Mouse (Mus musculus) embryonic facial prominence, embryonic 10.5 days (tissue): ENCODE measurements at regions not wholly inside any gene's neighbourhood (a gene's known extent, or its start where the extent isn't known, plus 50 kb on each side); places are given as distances from the start of the nearest gene placed in this dataset.

Source experiments
- DNase-seq: peaks from one replicate; pipeline ENCODE4 v3.0.0-alpha.2; 2017; ENCODE audit warnings: low spot score
- H3K27ac ChIP-seq: fragments of 300-500 bp; sonication (generic); replicated peaks from 2 replicates; pipeline ENCODE4 v1.5.1; 2016; ENCODE audit warnings: mild to moderate bottlenecking
- H3K27me3 ChIP-seq: fragments of 300-500 bp; sonication (generic); replicated peaks from 2 replicates; pipeline ENCODE4 v1.6.1; 2016; ENCODE audit warnings: low read depth, mild to moderate bottlenecking; ENCODE audit not compliant: poor library complexity, severe bottlenecking
- H3K36me3 ChIP-seq: fragments of 300-500 bp; sonication (generic); replicated peaks from 2 replicates; pipeline ENCODE4 v1.6.1; 2016; ENCODE audit warnings: mild to moderate bottlenecking, moderate library complexity
- H3K4me1 ChIP-seq: fragments of 300-500 bp; sonication (generic); 2 replicates; pipeline ENCODE4 v1.6.1; 2016
- H3K4me3 ChIP-seq: fragments of 300-500 bp; sonication (generic); 2 replicates; pipeline ENCODE4 v1.5.1; 2016; ENCODE audit warnings: mild to moderate bottlenecking, moderate library complexity
- H3K9me3 ChIP-seq: fragments of 300-500 bp; sonication (generic); 2 replicates; pipeline ENCODE4 v1.6.1; 2016; ENCODE audit warnings: mild to moderate bottlenecking
- WGBS: fragments of 180-500 bp; shearing (Covaris S2); methylation state at CpG from one replicate; pipeline ENCODE4 v1.1.7; 2016; 5-methylcytosine and 5-hydroxymethylcytosine counted together

DNA sequence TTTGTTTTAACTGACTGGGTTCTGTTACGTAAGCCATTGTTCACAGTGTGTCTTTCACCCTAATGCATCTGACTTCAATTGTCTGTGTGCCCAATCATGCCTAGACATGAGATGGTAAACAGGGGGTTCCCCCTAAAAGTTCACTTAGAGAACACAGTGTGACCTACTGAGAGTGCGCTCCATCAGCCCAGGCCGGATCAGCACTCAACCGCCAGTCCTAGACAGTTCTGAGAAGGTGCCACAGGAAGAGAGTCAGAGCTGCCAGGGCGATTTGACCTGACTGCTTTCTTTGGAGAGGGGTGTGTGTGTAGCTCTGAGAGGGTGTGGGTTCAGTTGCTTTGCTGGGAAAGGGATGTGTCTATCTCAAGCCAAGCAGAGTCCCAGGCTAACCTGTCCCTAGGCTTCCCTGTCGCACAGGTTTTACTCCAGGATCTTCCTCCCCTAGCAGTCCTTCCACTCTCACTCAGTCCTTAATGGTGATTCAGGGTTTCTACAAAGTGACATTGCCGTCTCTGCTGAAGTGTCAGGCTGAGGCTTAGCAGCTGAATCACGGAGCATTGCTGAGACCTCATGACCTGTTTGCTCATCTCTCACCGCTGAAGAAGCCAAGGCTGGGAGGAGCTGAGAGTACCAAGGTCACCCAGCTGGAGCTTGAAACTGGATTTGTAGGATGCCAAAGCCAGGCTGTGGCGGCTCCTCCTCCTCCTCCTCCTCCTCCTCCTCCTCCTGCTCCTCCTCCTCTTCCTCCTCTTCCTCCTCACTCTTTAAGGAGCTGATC is 64.8 kb upstream of the Ipo5 start:
- Histone ChIP-seq H3K27me3 (no peaks in the 10 kb centered on the region), H3K36me3 (no peaks in the 10 kb centered on the region), H3K27ac (0 out of 2 replicates have a peak overlapping the region, but pooled peaks have one; percentile 0), H3K4me1 (peaks cover 50% of the 10 kb centered on the region), H3K9me3 (no peaks in the 10 kb centered on the region), H3K4me3 (no peak overlapping the region)
- 67% methylated on average over 10 of the region's 10 CpGs for WGBS
- DNase-seq: no peak

DNA sequence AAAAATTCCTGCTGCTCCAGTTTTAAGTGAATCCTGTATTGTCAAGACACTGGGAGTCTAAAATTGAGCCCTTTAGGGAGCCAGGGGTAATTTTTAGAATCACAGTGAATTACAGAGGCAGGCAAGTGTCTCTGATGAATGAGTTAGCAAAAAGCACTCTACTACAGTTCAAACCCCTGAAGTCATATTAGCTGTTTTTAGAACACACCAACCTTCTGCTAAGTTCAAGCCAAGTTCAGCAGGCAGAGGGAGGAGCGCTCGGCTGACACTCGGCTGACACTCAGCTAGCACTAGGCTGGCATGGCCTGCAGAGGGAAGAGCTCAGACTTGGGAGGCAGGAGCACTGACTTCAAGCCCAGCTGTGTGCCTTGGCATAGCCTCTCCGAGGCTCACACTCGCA is 64.0 kb upstream of the Ipo5 start:
- DNase-seq: no peak
- H3K9me3 ChIP-seq: no peaks in the 10 kb centered on the region
- no peak overlapping the region for H3K27ac ChIP-seq
- WGBS: 79% methylated on average over 5 of the region's 5 CpGs
- H3K36me3 ChIP-seq: no peaks in the 10 kb centered on the region
- H3K4me3 ChIP-seq: no peak overlapping the region
- peaks cover 49% of the 10 kb centered on the region for H3K4me1 ChIP-seq
- no peaks in the 10 kb centered on the region for H3K27me3 ChIP-seq

- Histone ChIP-seq H3K27me3 (no peaks in the 10 kb centered on the region), H3K4me3 (no peak overlapping the region), H3K36me3 (no peaks in the 10 kb centered on the region), H3K9me3 (no peaks in the 10 kb centered on the region), H3K27ac (no peak overlapping the region; the same call in 1 of the 2 replicates), H3K4me1 (peaks cover 44% of the 10 kb centered on the region)
- 71% methylated on average over 11 of the region's 11 CpGs for WGBS
- DNase-seq: no peak
These were observed 62.7 kb upstream of the Ipo5 start for GRCm38 (mm10) chr14:120848083-120848951.

DNA sequence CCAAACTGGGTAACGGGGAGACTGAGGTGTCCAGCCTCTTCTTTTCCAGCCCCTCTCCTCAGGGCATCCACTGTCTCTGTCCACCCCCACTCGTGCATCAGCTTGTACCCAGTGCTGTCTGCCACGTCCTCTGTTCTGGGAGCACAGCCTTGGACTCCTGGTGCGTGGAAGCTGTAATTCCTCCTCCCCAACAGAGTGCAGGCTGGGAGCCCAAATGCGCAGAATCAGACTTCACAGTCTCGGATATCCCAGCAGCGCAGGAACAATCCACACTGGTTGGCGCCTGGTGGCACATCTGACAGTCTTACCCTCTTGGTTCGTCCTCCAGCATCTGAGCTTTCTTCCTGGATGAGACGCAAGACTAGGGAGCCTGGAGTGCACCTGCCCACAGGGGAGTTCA is 61.9 kb upstream of the Ipo5 start:
- 75% methylated on average over 10 of the region's 10 CpGs for WGBS

GRCm38 (mm10) chr14:120853643-120854042 is 57.4 kb upstream of the Ipo5 start:
- Histone ChIP-seq H3K36me3 (no peaks in the 10 kb centered on the region), H3K4me1 (peaks cover 20% of the 10 kb centered on the region), H3K4me3 (no peak overlapping the region), H3K9me3 (peaks cover 8% of the 10 kb centered on the region), H3K27me3 (no peaks in the 10 kb centered on the region), H3K27ac (no peak overlapping the region)
- WGBS: 83% methylated on average over 5 of the region's 5 CpGs
- no peak for DNase-seq

More for the DNA sequence above, 61.9 kb upstream of the Ipo5 start:
- Histone ChIP-seq H3K36me3 (no peaks in the 10 kb centered on the region), H3K27me3 (no peaks in the 10 kb centered on the region), H3K4me1 (peaks cover 44% of the 10 kb centered on the region), H3K27ac (peak overlapping the region; percentile 3; the same call in 1 of the 2 replicates), H3K4me3 (no peak overlapping the region), H3K9me3 (no peaks in the 10 kb centered on the region)
- no peak for DNase-seq

DNA sequence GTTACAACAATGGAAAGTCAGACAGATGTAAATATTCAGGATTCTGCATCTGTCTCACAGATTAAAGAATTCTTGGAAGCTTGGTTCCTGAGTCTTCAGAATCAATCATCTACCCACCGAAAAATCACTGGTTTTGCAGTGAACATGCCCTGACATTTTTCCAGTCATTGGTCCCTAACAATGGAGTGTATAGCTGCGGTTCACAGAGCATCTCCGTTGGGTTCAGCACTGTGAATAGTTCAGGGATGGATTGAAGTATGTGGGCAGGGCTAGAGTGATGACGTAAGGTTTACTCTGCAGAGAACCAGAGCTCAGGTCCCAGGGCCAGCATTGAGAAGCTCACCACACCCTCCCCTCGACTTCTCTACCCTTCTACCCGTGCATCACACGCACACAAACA is 56.5 kb upstream of the Ipo5 start:
- Histone ChIP-seq H3K27ac (no peak overlapping the region), H3K4me1 (peaks cover 15% of the 10 kb centered on the region), H3K36me3 (no peaks in the 10 kb centered on the region), H3K27me3 (no peaks in the 10 kb centered on the region), H3K9me3 (peaks cover 14% of the 10 kb centered on the region), H3K4me3 (no peak overlapping the region)
- DNase-seq: no peak
- WGBS: 80% methylated on average over 7 of the region's 7 CpGs

DNA sequence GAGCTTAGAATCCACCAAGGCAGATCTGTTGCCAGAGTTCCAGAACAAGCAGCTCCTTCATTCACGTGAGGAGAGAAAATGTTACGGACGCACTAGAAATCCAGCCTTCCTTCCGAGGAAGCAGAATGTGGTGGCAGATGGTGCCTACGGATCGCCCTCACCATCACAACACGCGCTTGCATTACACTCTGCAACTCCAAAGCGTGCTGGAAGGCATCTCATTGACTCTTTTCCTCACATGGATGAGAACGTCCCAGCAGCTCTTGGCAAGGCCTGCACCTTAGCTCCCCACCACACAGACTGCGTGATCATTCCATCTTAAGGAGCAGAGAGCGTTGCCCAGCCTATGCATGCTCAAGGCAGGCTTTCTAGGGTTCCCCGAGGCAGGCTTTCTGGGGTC is 55.8 kb upstream of the Ipo5 start:
- H3K27ac ChIP-seq: no peak overlapping the region

More for the DNA sequence above, 55.8 kb upstream of the Ipo5 start:
- Histone ChIP-seq H3K36me3 (no peaks in the 10 kb centered on the region), H3K4me3 (no peak overlapping the region), H3K27me3 (no peaks in the 10 kb centered on the region), H3K9me3 (peaks cover 14% of the 10 kb centered on the region), H3K4me1 (peaks cover 10% of the 10 kb centered on the region)
- WGBS: 93% methylated on average over 13 of the region's 13 CpGs
- no peak for DNase-seq
